Comparison of ENCODE assay signal across 10 mouse cellular contexts in the genomic region with DNA sequence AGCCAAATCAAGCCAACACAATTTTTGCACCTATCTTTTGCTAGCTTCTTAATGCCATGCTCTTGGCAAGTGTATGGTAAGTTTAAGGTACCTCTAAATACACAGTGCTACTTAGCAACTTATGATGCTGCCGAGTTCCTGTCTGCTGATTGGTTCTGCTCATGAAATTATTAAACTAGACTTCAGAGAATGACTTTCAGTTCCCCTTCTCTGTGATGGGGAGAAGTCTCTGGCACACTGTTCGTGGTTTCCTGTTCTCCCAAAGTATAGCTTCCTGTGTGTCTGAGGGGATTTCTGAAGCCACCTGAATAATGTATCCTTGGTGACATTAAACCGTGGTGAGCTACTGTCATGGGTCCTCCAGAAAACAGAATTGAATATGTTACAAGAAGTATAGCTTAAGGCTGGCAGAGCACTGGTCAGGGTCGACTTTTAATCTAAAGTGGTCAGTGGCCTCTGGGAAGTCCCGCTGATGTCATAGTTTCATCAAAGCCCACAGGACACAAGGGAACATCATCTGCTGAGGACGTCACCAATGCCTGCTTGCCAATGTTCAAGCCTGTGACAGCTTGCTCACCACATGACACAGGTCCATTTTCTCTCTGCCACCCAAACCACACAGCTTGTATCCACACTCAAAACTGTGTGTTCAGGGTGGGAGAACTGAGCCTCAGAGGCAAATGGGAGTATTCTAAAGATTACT. TPM values are rescaled to one million over a fixed set of nuclear protein-coding genes. Genes with fewer than 3 reads are reported as not detected.
DNase-seq lines count a peak whose midpoint lies in the region; ATAC-seq lines count a peak whose summit lies in the region.
"Had no signal": no experiment of that assay in that cellular context is flagged by ENCODE, and none has a peak within 500 bp of the region (broad histone marks: within the 10 kb centered on the region; RNA-seq: fewer than 3 reads in every experiment).

No protein-coding gene starts in this region.

- 69% methylated on average over 6 of the region's 6 CpGs for WGBS in heart, embryonic 10.5 days
- 66% methylated on average over 6 of the region's 6 CpGs for WGBS in forebrain, embryonic 11.5 days

- no peak overlapping the region for H3K4me2 ChIP-seq in forebrain, embryonic 11.5 days (ENCODE audit: low read depth, low read length, severe bottlenecking)

- H3K27me3 ChIP-seq in heart, embryonic 10.5 days (ENCODE audit: insufficient read depth, poor library complexity, severe bottlenecking) = peaks cover 17% of the 10 kb centered on the region; the same call in 1 of the 2 replicates
- H3K27me3 ChIP-seq in forebrain, embryonic 11.5 days (ENCODE audit: control insufficient read depth, insufficient read depth, low read length) = no peaks in the 10 kb centered on the region

- no peaks in the 10 kb centered on the region for H3K4me1 ChIP-seq in heart, embryonic 10.5 days
- H3K4me1 ChIP-seq in forebrain, embryonic 11.5 days (replicated peaks; ENCODE audit: control insufficient read depth, insufficient read depth, low read length) = no peaks in the 10 kb centered on the region

- H3K9ac ChIP-seq in forebrain, embryonic 11.5 days (ENCODE audit: low read length) = no peak overlapping the region

- H3K9me3 ChIP-seq in heart, embryonic 10.5 days = no peaks in the 10 kb centered on the region
- H3K9me3 ChIP-seq in forebrain, embryonic 11.5 days (ENCODE audit: control insufficient read depth, low read length) = no peaks in the 10 kb centered on the region

- H3K4me3 ChIP-seq in heart, embryonic 10.5 days = no peak overlapping the region
- no peak overlapping the region for H3K4me3 ChIP-seq in forebrain, embryonic 11.5 days (ENCODE audit: low read depth, low read length)

- no peak overlapping the region for H3K27ac ChIP-seq in heart, embryonic 10.5 days
- H3K27ac ChIP-seq in forebrain, embryonic 11.5 days (ENCODE audit: low read depth, low read length) = no peak overlapping the region

- no peaks in the 10 kb centered on the region for H3K36me3 ChIP-seq in heart, embryonic 10.5 days
- H3K36me3 ChIP-seq in forebrain, embryonic 11.5 days (ENCODE audit: control insufficient read depth, insufficient read depth, low read length) = no peaks in the 10 kb centered on the region

- peak; percentile 60 for DNase-seq in heart, adult 8-10 months (ENCODE audit: low spot score)
- no peak for DNase-seq in heart, embryonic 10.5 days (ENCODE audit: low spot score)
- peak; percentile 30 for DNase-seq in MN1 (ENCODE audit: low spot score)
- peak; percentile 44 to 48 for DNase-seq in frontal cortex, postnatal 25 days (ENCODE audit: low spot score in 2 of 2)
- peak; percentile 10 to 42 for DNase-seq in left cerebral cortex, adult 8-10 months (ENCODE audit: low spot score in 2 of 2)
- peak; percentile 33 for DNase-seq in right cerebral cortex, postnatal 14 days
- DNase-seq in forebrain, embryonic 11.5 days (ENCODE audit: low spot score) = no peak

- ATAC-seq in megakaryocyte-erythroid progenitor cell, adult 5-6 weeks (replicated peaks; ENCODE audit: low FRiP score, low TSS enrichment, poor library complexity, severe bottlenecking) = no peak
- ATAC-seq in forebrain, embryonic 11.5 days (replicated peaks; ENCODE audit: low FRiP score) = no peak

RNA-seq across cellular contexts. Expression of a gene that starts 6.9 kb away (rescaled TPM):
- under 1 TPM; 0.16 to 0.68 (median 0.49) TPM for total RNA-seq in heart, adult 8-10 months (2022)
- polyA plus RNA-seq in heart, embryonic 10.5 days (2016; fragmentation: Nextera tagmentation; extraction: Ambion mirVana) = 0.05 TPM in 1 of 2 replicates, not detected in the other
- under 1 TPM; 0.49 to 0.82 (median 0.63) TPM for total RNA-seq in left cerebral cortex, adult 8-10 months (2022)
- not detected in 2 replicates for total RNA-seq in megakaryocyte-erythroid progenitor cell, adult 5-6 weeks (2014; fragmentation: Nextera tagmentation)
- not detected in 2 replicates for total RNA-seq in megakaryocyte-erythroid progenitor cell, adult 5-6 weeks (2017)
- polyA plus RNA-seq in forebrain, embryonic 11.5 days (2014; fragmentation: Nextera tagmentation; extraction: Ambion mirVana) = not detected in 2 replicates

RNA-seq across cellular contexts. Expression of a gene that starts 22.3 kb away (rescaled TPM):
- total RNA-seq in heart, adult 8-10 months (2022) = not detected
- polyA plus RNA-seq in heart, embryonic 10.5 days (2016; fragmentation: Nextera tagmentation; extraction: Ambion mirVana) = not detected in 2 replicates
- total RNA-seq in left cerebral cortex, adult 8-10 months (2022) = not detected
- 0.50 TPM in 1 of 2 replicates, not detected in the other for total RNA-seq in megakaryocyte-erythroid progenitor cell, adult 5-6 weeks (2014; fragmentation: Nextera tagmentation)
- not detected in 2 replicates for total RNA-seq in megakaryocyte-erythroid progenitor cell, adult 5-6 weeks (2017)
- not detected in 2 replicates for polyA plus RNA-seq in forebrain, embryonic 11.5 days (2014; fragmentation: Nextera tagmentation; extraction: Ambion mirVana)
- total RNA-seq: layer of hippocampus, postnatal 36 days had no signal
- polyA plus RNA-seq: stomach, embryonic 14.5 days had no signal

RNA-seq across cellular contexts. Expression of a gene that starts 29.2 kb away (rescaled TPM):
- not detected for total RNA-seq in heart, adult 8-10 months (2022)
- polyA plus RNA-seq in heart, embryonic 10.5 days (2016; fragmentation: Nextera tagmentation; extraction: Ambion mirVana) = not detected in 2 replicates
- total RNA-seq in left cerebral cortex, adult 8-10 months (2022) = not detected
- total RNA-seq in megakaryocyte-erythroid progenitor cell, adult 5-6 weeks (2014; fragmentation: Nextera tagmentation) = not detected in 2 replicates
- total RNA-seq in megakaryocyte-erythroid progenitor cell, adult 5-6 weeks (2017) = not detected in 2 replicates
- not detected in 2 replicates for polyA plus RNA-seq in forebrain, embryonic 11.5 days (2014; fragmentation: Nextera tagmentation; extraction: Ambion mirVana)
- total RNA-seq: layer of hippocampus, postnatal 36 days had no signal
- polyA plus RNA-seq: stomach, embryonic 14.5 days had no signal

RNA-seq across cellular contexts. Expression of a gene that starts 42.1 kb away (rescaled TPM):
- 10 to 100 TPM; 15.1 to 32.1 (median 26.2) TPM for total RNA-seq in heart, adult 8-10 months (2022)
- 1.4 TPM in 2 replicates for polyA plus RNA-seq in heart, embryonic 10.5 days (2016; fragmentation: Nextera tagmentation; extraction: Ambion mirVana)
- total RNA-seq in left cerebral cortex, adult 8-10 months (2022) = 10 to 100 TPM in 2 of 4 experiments, 1 to 10 TPM in 2; 2.7 to 26.0 (median 9.3) TPM
- total RNA-seq in megakaryocyte-erythroid progenitor cell, adult 5-6 weeks (2014; fragmentation: Nextera tagmentation) = 5.9 TPM in 1 of 2 replicates, not detected in the other
- total RNA-seq in megakaryocyte-erythroid progenitor cell, adult 5-6 weeks (2017) = 15.0 and 24.9 TPM in 2 replicates
- polyA plus RNA-seq in forebrain, embryonic 11.5 days (2014; fragmentation: Nextera tagmentation; extraction: Ambion mirVana) = 0.92 and 0.99 TPM in 2 replicates

RNA-seq across cellular contexts. Expression of a gene that starts 50.9 kb away (rescaled TPM):
- total RNA-seq in heart, adult 8-10 months (2022) = under 1 TPM in 2 of 4 experiments, not detected in 2; 0.34 to 0.79 TPM
- 0.14 and 0.15 TPM in 2 replicates for polyA plus RNA-seq in heart, embryonic 10.5 days (2016; fragmentation: Nextera tagmentation; extraction: Ambion mirVana)
- 1 to 10 TPM; 3.3 to 5.1 (median 4.3) TPM for total RNA-seq in left cerebral cortex, adult 8-10 months (2022)
- total RNA-seq in megakaryocyte-erythroid progenitor cell, adult 5-6 weeks (2014; fragmentation: Nextera tagmentation) = 5.4 and 7.7 TPM in 2 replicates
- total RNA-seq in megakaryocyte-erythroid progenitor cell, adult 5-6 weeks (2017) = 1.4 and 4.7 TPM in 2 replicates
- 1.5 and 2.1 TPM in 2 replicates for polyA plus RNA-seq in forebrain, embryonic 11.5 days (2014; fragmentation: Nextera tagmentation; extraction: Ambion mirVana)

Comparison
In these comparisons a context has a peak if more than half of its experiments do, and no peak if none do; other contexts are left out.
1. DNase-seq: peak in heart, adult 8-10 months (single experiment), MN1 (single experiment), frontal cortex, postnatal 25 days (2 of 2), left cerebral cortex, adult 8-10 months (2 of 2) and right cerebral cortex, postnatal 14 days (single experiment); none in heart, embryonic 10.5 days (single experiment) and forebrain, embryonic 11.5 days (single experiment).